Mouse (Mus musculus): ENCODE data around the gene Gm12794. TPM values are rescaled to one million over a fixed set of nuclear protein-coding genes. Genes with fewer than 3 reads are reported as not detected.
"Not testable (repeated sequence)": the region's sequence is repeated elsewhere in the genome, so short reads cannot be mapped to it uniquely, and the experiment has no call there.

Gm12794 gene
- total RNA-seq (2017), result not detected in 2 replicates

DNA sequence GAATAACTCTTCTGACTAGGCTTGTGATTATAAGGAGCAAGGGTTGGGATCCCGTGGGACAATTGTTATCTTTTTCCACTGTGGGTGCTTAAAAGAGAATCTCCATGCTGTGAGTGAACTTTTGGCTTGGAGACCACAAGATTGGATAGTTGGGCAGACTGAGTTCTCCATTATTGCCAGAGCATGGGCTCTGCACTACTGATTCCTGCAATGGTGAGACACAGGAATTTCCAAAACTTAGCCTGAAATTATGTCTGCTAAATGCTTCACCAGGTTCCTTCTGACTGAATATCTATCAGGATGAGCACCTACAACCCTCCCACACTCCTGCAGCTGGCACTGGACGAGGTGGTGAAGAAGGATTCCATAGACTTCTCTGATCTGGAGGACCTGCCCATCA is at the start of gene Gm12794:
Gene Gm12794, plus strand, starts transcription at position 301 of the 400 bp plus-strand sequence.
- not testable (repeated sequence) for ATAC-seq (replicated peaks in 1 of 2; ENCODE audit: insufficient read depth in 1 of 2, low FRiP score in 2 of 2, low TSS enrichment in 1 of 2, low read depth in 1 of 2, poor library complexity in 2 of 2, severe bottlenecking in 2 of 2)

DNA sequence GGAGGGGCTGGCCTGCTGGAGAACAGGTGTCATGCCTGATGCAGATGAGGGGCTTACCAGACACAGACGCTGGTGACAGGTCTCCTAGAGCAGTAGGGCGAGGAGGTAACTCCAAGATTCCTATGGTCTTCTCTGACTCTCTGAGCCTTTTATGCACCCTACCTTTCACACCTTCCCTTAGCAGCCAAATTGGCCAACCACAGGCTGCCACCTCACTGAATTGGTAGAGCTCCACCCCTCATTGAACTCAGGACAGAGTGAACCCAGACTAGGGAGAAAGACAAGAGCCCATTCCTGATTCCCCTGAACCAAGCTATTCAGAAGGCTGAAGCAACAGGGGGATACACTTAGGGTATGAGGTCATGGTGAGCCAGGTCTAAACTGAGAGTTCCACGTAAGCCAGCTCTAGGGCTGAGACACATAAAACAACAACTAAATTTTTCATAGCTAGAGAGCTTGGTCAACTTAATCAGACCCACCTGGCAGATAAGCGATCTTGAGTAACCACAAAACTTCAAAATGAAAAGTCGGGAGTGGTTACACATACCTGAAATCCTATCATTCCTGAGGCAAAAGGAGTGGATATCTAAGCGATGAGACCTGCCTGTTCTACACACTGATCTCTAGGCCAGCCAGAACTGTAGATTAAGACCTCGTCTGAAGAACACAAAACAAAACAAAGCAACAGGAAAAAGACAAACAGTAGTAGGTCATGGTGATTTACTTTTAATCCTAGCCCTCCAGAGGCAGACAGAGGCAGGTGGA is 46.4 kb upstream of the Gm12794 start, which contains the start of gene C130073F10Rik:
Gene C130073F10Rik, minus strand, starts transcription at position 134 of the 765 bp plus-strand sequence.
- no peak for ATAC-seq (replicated peaks in 1 of 2; ENCODE audit: insufficient read depth in 1 of 2, low FRiP score in 2 of 2, low TSS enrichment in 1 of 2, low read depth in 1 of 2, poor library complexity in 2 of 2, severe bottlenecking in 2 of 2)

- ATAC-seq (replicated peaks in 1 of 2; ENCODE audit: insufficient read depth in 1 of 2, low FRiP score in 2 of 2, low TSS enrichment in 1 of 2, low read depth in 1 of 2, poor library complexity in 2 of 2, severe bottlenecking in 2 of 2), result not testable (repeated sequence)
Measured at GRCm38 (mm10) chr4:101908821-101909220, 31.4 kb upstream of the Gm12794 start, which contains the start of gene Gm12800. Gene Gm12800, plus strand, starts transcription at chr4:101909121.

DNA sequence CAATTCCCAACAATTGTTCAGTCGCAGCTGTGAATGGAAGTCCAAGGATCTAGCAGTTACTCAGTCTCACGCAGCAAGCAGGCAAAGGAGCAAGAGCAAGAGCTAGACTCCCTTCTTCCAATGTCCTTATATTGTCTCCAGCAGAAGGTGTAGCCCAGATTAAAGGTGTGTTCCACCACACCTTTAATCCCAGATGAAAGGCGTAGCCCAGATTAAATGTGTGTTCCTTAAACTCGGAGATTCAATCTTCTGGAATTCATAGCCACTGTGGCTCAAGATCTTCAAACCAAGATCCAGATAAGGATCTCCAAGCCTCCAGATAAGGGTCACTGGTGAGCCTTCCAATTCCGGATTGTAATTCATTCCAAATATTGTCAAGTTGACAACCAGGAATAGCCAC is 40.7 kb downstream of the Gm12794 start, which contains the start of gene Gm12790:
Gene Gm12790, minus strand, starts transcription at position 101 of the 400 bp plus-strand sequence.
- not testable (repeated sequence) for ATAC-seq (replicated peaks in 1 of 2; ENCODE audit: insufficient read depth in 1 of 2, low FRiP score in 2 of 2, low TSS enrichment in 1 of 2, low read depth in 1 of 2, poor library complexity in 2 of 2, severe bottlenecking in 2 of 2)

DNA sequence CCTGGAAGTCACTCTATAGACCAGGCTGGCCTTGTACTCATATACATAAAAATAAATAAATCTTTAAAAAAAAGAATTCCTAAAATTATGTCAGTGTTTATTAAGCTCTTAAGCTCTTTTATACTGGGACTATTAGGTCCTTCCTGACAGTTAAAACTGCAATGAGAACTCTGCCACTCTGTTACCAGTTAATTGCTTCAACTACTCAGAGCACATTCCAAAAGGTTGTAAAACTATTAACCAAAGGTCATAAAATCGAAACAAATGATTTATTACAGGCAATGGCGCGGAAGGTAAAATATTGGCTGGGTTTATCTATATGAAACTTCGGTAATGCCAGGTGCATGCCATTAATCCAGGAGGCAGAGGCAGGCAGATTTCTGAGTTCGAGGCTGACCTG is 45.5 kb downstream of the Gm12794 start:
- no peak for ATAC-seq (replicated peaks in 1 of 2; ENCODE audit: insufficient read depth in 1 of 2, low FRiP score in 2 of 2, low TSS enrichment in 1 of 2, low read depth in 1 of 2, poor library complexity in 2 of 2, severe bottlenecking in 2 of 2)

- not testable (repeated sequence) for ATAC-seq (replicated peaks in 1 of 2; ENCODE audit: insufficient read depth in 1 of 2, low FRiP score in 2 of 2, low TSS enrichment in 1 of 2, low read depth in 1 of 2, poor library complexity in 2 of 2, severe bottlenecking in 2 of 2)
Measured at GRCm38 (mm10) chr4:101986326-101986725, 46.1 kb downstream of the Gm12794 start, which contains the start of gene Gm12789. Gene Gm12789, plus strand, starts transcription at chr4:101986626.

Other genes starting within 250 kb of the Gm12794 start
- gene Lepr, start 223.0 kb upstream of the Gm12794 start, total RNA-seq (2017), result 1.2 TPM in 1 of 2 replicates, not detected in the other
- not detected in 2 replicates for gene B020004J07Rik, start 96.4 kb upstream of the Gm12794 start, total RNA-seq (2017)
- gene C130073F10Rik, start 46.6 kb upstream of the Gm12794 start, total RNA-seq (2017), result not detected in 2 replicates
- not detected in 2 replicates for gene Gm12800, start 31.3 kb upstream of the Gm12794 start, total RNA-seq (2017)
- gene Gm12790, start 40.6 kb downstream of the Gm12794 start, total RNA-seq (2017), result not detected in 2 replicates
- not detected in 2 replicates for gene Gm12789, start 46.2 kb downstream of the Gm12794 start, total RNA-seq (2017)
- 165 and 214 TPM in 2 replicates for gene Pde4b, start 147.1 kb downstream of the Gm12794 start, total RNA-seq (2017)